Comparison of ENCODE assay signal across 13 mouse cellular contexts in the genomic region with DNA sequence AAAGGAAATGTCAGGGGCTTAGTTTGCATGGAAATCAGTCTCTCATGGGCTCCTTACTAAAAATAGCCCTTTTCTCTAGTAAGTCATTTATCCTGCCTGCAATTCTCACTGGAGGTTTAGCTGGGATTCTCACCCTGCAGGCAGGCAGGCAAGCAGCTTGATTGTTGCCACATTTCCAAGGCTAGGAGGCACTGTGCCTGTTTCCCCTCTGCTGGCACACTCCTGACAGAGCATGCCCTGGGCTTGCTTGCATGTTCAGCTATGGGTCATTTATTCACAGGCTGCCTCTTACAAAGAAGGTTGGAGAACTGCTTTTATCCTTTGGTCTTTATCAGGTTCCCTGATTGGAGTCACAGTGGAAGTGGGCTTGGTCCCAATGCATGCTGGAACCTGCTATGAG. TPM values are rescaled to one million over a fixed set of nuclear protein-coding genes. Genes with fewer than 3 reads are reported as not detected.
DNase-seq lines count a peak whose midpoint lies in the region; ATAC-seq and TF ChIP-seq lines count a peak whose summit lies in the region.
"Had no signal": no experiment of that assay in that cellular context is flagged by ENCODE, and none has a peak within 500 bp of the region (broad histone marks: within the 10 kb centered on the region; RNA-seq: fewer than 3 reads in every experiment).

No protein-coding gene starts in this region.

- TF ChIP-seq POLR2A in cerebellum, adult 2 months (IDR thresholded peaks at IDR 0.05; ENCODE audit: borderline replicate concordance, insufficient read depth, low read length): no peak

- H3K27me3 ChIP-seq in cerebellum, adult 2 months (ENCODE audit: control insufficient read depth, insufficient read depth, low read length): no peaks in the 10 kb centered on the region
- H3K27me3 ChIP-seq in hindbrain, embryonic 13.5 days: no peaks in the 10 kb centered on the region
- H3K27me3 ChIP-seq in hindbrain, embryonic 11.5 days (ENCODE audit: control insufficient read depth, insufficient read depth, low read length): no peaks in the 10 kb centered on the region
- no peaks in the 10 kb centered on the region for H3K27me3 ChIP-seq in embryonic facial prominence, embryonic 15.5 days
- H3K27me3 ChIP-seq in limb, embryonic 13.5 days: no peaks in the 10 kb centered on the region
- H3K27me3 ChIP-seq in liver, embryonic 12.5 days (replicated peaks): no peaks in the 10 kb centered on the region

- no peak for ATAC-seq in hindbrain, embryonic 13.5 days (ENCODE audit: low FRiP score)
- ATAC-seq in hindbrain, embryonic 11.5 days (ENCODE audit: low FRiP score): no peak
- no peak; the same call in 1 of the 2 replicates for ATAC-seq in embryonic facial prominence, embryonic 15.5 days (ENCODE audit: insufficient number of reproducible peaks, low FRiP score, low TSS enrichment, low read depth)
- no peak for ATAC-seq in limb, embryonic 13.5 days (ENCODE audit: low FRiP score, low read depth)
- no peak for ATAC-seq in liver, embryonic 12.5 days

- peak; percentile 40 for DNase-seq in cerebellum, postnatal 10 days
- no peak for DNase-seq in cerebellum, adult 2 months
- no peak for DNase-seq in hindbrain, embryonic 11.5 days (ENCODE audit: low spot score)
- no peak for DNase-seq in thymus, postnatal 4 days
- DNase-seq: adrenal gland, postnatal 10 days; cerebellum, adult 9-10 months; lung, adult 18-20 months had no signal

- TF ChIP-seq CTCF in cerebellum, adult 2 months (IDR thresholded peaks at IDR 0.05; ENCODE audit: borderline replicate concordance, insufficient read depth, low read depth, low read length): no peak

- H3K36me3 ChIP-seq in hindbrain, embryonic 13.5 days: no peaks in the 10 kb centered on the region; the same call in 1 of the 2 replicates
- no peaks in the 10 kb centered on the region for H3K36me3 ChIP-seq in hindbrain, embryonic 11.5 days (ENCODE audit: control insufficient read depth, insufficient read depth, low read length)
- H3K36me3 ChIP-seq in embryonic facial prominence, embryonic 15.5 days: peaks cover 27% of the 10 kb centered on the region
- peaks cover 65% of the 10 kb centered on the region for H3K36me3 ChIP-seq in limb, embryonic 13.5 days
- H3K36me3 ChIP-seq in liver, embryonic 12.5 days: peaks cover 7% of the 10 kb centered on the region; the same call in 1 of the 2 replicates
- H3K36me3 ChIP-seq: G1E had no signal

- no peak overlapping the region for H3K27ac ChIP-seq in cerebellum, adult 2 months (ENCODE audit: insufficient read depth, low read length)
- peak overlapping the region; percentile 69 for H3K27ac ChIP-seq in hindbrain, embryonic 13.5 days
- no peak overlapping the region for H3K27ac ChIP-seq in hindbrain, embryonic 11.5 days (ENCODE audit: low read depth, low read length)
- peak overlapping the region; percentile 44; the same call in 1 of the 2 replicates for H3K27ac ChIP-seq in embryonic facial prominence, embryonic 15.5 days (replicated peaks)
- H3K27ac ChIP-seq in limb, embryonic 13.5 days: peak overlapping the region; percentile 10; the same call in 1 of the 2 replicates
- H3K27ac ChIP-seq in liver, embryonic 12.5 days: no peak overlapping the region

- no peak overlapping the region for H3K4me3 ChIP-seq in cerebellum, adult 2 months (replicated peaks; ENCODE audit: insufficient read depth, low read depth, low read length)
- no peak overlapping the region for H3K4me3 ChIP-seq in hindbrain, embryonic 13.5 days
- no peak overlapping the region for H3K4me3 ChIP-seq in hindbrain, embryonic 11.5 days (ENCODE audit: low read depth, low read length)
- no peak overlapping the region for H3K4me3 ChIP-seq in embryonic facial prominence, embryonic 15.5 days (replicated peaks)
- H3K4me3 ChIP-seq in limb, embryonic 13.5 days: no peak overlapping the region
- no peak overlapping the region for H3K4me3 ChIP-seq in liver, embryonic 12.5 days
- H3K4me3 ChIP-seq: erythroblast, embryonic 14.5 days had no signal

- H3K4me2 ChIP-seq in hindbrain, embryonic 13.5 days: no peak overlapping the region
- H3K4me2 ChIP-seq in hindbrain, embryonic 11.5 days (replicated peaks; ENCODE audit: low read depth, low read length): no peak overlapping the region
- H3K4me2 ChIP-seq in embryonic facial prominence, embryonic 15.5 days (replicated peaks): no peak overlapping the region
- no peak overlapping the region for H3K4me2 ChIP-seq in limb, embryonic 13.5 days (replicated peaks)
- no peak overlapping the region for H3K4me2 ChIP-seq in liver, embryonic 12.5 days

- H3K9ac ChIP-seq in hindbrain, embryonic 13.5 days: no peak overlapping the region
- no peak overlapping the region for H3K9ac ChIP-seq in hindbrain, embryonic 11.5 days (ENCODE audit: low read depth, low read length)
- H3K9ac ChIP-seq in embryonic facial prominence, embryonic 15.5 days: no peak overlapping the region
- H3K9ac ChIP-seq in limb, embryonic 13.5 days: no peak overlapping the region
- H3K9ac ChIP-seq in liver, embryonic 12.5 days: no peak overlapping the region

- no peaks in the 10 kb centered on the region for H3K9me3 ChIP-seq in hindbrain, embryonic 13.5 days
- H3K9me3 ChIP-seq in hindbrain, embryonic 11.5 days (ENCODE audit: control insufficient read depth, low read length): no peaks in the 10 kb centered on the region
- H3K9me3 ChIP-seq in embryonic facial prominence, embryonic 15.5 days (replicated peaks): no peaks in the 10 kb centered on the region
- H3K9me3 ChIP-seq in limb, embryonic 13.5 days: no peaks in the 10 kb centered on the region
- no peaks in the 10 kb centered on the region for H3K9me3 ChIP-seq in liver, embryonic 12.5 days (replicated peaks)

- no peaks in the 10 kb centered on the region for H3K4me1 ChIP-seq in cerebellum, adult 2 months (ENCODE audit: control insufficient read depth, insufficient read depth, low read length)
- peaks cover 24% of the 10 kb centered on the region for H3K4me1 ChIP-seq in hindbrain, embryonic 13.5 days (replicated peaks)
- H3K4me1 ChIP-seq in hindbrain, embryonic 11.5 days (replicated peaks; ENCODE audit: control insufficient read depth, insufficient read depth, low read length): no peaks in the 10 kb centered on the region
- H3K4me1 ChIP-seq in embryonic facial prominence, embryonic 15.5 days: peaks cover 9% of the 10 kb centered on the region; the same call in 1 of the 2 replicates
- H3K4me1 ChIP-seq in limb, embryonic 13.5 days: peaks cover 8% of the 10 kb centered on the region; the same call in 1 of the 2 replicates
- H3K4me1 ChIP-seq in liver, embryonic 12.5 days: no peaks in the 10 kb centered on the region

RNA-seq across cellular contexts. Expression of gene Evc2, which starts 27.5 kb away (rescaled TPM):
- polyA plus RNA-seq in cerebellum, adult 2 months (2012; rRNA removed): 4.9 and 5.0 TPM in 2 replicates
- 4.9 TPM in 2 replicates for polyA plus RNA-seq in hindbrain, embryonic 13.5 days (2015; fragmentation: Nextera tagmentation; extraction: Ambion mirVana)
- 7.7 and 8.1 TPM in 2 replicates for polyA plus RNA-seq in hindbrain, embryonic 11.5 days (2014; fragmentation: Nextera tagmentation; extraction: Ambion mirVana)
- polyA plus RNA-seq in embryonic facial prominence, embryonic 15.5 days (2015; fragmentation: Nextera tagmentation; extraction: Ambion mirVana): 23.3 and 24.5 TPM in 2 replicates
- 23.7 and 26.6 TPM in 2 replicates for polyA plus RNA-seq in limb, embryonic 13.5 days (2015; fragmentation: Nextera tagmentation; extraction: Ambion mirVana)
- polyA plus RNA-seq in liver, embryonic 12.5 days (2016; fragmentation: Nextera tagmentation; extraction: Ambion mirVana): 5.1 and 5.8 TPM in 2 replicates
- polyA plus RNA-seq: erythroblast, embryonic 14.5 days; G1E had no signal

RNA-seq across cellular contexts. Expression of gene Evc, which starts 29.1 kb away (rescaled TPM):
- polyA plus RNA-seq in cerebellum, adult 2 months (2012; rRNA removed): 7.7 and 10.1 TPM in 2 replicates
- polyA plus RNA-seq in hindbrain, embryonic 13.5 days (2015; fragmentation: Nextera tagmentation; extraction: Ambion mirVana): 5.1 and 5.4 TPM in 2 replicates
- 9.5 TPM in 2 replicates for polyA plus RNA-seq in hindbrain, embryonic 11.5 days (2014; fragmentation: Nextera tagmentation; extraction: Ambion mirVana)
- polyA plus RNA-seq in embryonic facial prominence, embryonic 15.5 days (2015; fragmentation: Nextera tagmentation; extraction: Ambion mirVana): 23.4 and 23.6 TPM in 2 replicates
- 32.6 and 33.2 TPM in 2 replicates for polyA plus RNA-seq in limb, embryonic 13.5 days (2015; fragmentation: Nextera tagmentation; extraction: Ambion mirVana)
- 2.9 and 4.3 TPM in 2 replicates for polyA plus RNA-seq in liver, embryonic 12.5 days (2016; fragmentation: Nextera tagmentation; extraction: Ambion mirVana)
- polyA plus RNA-seq: G1E had no signal

Comparison
In these comparisons a context has a peak if more than half of its experiments do, and no peak if none do; other contexts are left out.
1. DNase-seq: peak in cerebellum, postnatal 10 days (2 of 2); none in cerebellum, adult 2 months (0 of 2), hindbrain, embryonic 11.5 days (single experiment) and thymus, postnatal 4 days (single experiment).
2. H3K27ac ChIP-seq: peak in hindbrain, embryonic 13.5 days (single experiment), embryonic facial prominence, embryonic 15.5 days (single experiment) and limb, embryonic 13.5 days (single experiment); none in cerebellum, adult 2 months (single experiment), hindbrain, embryonic 11.5 days (single experiment) and liver, embryonic 12.5 days (single experiment).